Mouse (Mus musculus) adrenal gland, postnatal 10 days (tissue): ENCODE measurements at regions not wholly inside any gene's neighbourhood (a gene's known extent, or its start where the extent isn't known, plus 50 kb on each side); places are given as distances from the start of the nearest gene placed in this dataset.
"Not testable (repeated sequence)": the region's sequence is repeated elsewhere in the genome, so short reads cannot be mapped to it uniquely, and the experiment has no call there.

ENCODE experiments used
- DNase-seq: peaks from one replicate; pipeline ENCODE4 v3.0.0; 2021; ENCODE audit warnings: mixed read lengths

DNA sequence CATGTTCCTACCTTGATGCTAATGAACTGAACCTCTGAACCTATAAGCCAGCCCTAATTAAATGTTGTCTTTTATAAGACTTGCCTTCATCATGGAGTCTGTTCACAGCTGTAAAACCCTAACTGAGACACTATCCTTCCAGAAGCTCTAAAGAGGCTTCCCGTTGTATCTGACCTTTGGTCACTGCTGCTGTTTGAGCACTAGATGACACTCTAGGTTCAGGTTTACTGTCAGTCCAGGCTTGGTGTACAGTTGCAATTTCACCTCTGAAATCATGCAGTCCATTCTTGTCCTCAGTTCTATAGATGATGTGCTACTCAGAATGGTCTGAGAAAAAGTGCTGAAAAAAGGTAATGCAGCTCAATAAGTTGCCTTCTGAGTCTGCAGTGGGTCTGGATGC is 221.9 kb upstream of the Zpld1 start:
- DNase-seq: no peak

GRCm38 (mm10) chr16:55516994-55517393 is 219.2 kb upstream of the Zpld1 start:
- DNase-seq: no peak

GRCm38 (mm10) chr16:55515228-55515696 is 217.5 kb upstream of the Zpld1 start:
- no peak for DNase-seq

DNA sequence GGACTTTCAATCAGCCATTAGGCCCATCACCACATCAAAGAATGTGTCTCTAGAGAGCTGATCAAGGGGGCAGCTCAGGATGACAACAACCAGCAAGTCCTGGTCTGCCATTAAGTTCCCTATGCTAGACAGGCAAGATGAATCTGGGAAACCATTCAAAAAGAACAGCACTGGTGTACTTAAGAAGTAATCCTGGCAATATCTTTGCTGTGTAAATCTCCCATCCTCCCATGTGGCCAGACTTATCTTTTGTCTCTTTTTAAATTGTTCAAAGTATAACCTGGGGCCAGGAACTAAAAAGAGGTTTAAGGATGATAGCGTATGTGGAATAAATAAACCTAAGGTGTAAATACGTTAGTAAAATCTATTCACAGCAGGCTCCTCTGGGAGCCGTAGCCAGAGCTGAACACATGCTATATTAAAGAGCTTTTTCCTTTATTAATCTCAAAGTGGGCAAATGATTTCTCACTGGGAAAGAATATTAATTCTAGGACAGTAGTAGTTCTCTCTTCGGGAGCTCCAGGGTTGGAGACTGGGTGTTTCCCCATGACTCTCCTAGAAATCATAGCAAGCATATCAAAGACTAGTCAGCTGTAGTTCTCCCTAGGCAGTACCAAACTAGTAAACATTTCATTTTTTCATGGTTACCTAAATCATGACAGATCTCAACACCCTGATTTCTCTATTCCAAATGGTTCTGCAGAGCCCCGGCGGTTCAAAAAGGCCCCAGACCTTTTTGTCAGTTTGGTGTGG is 216.8 kb upstream of the Zpld1 start:
- no peak for DNase-seq

- DNase-seq: no peak
Observed at GRCm38 (mm10) chr16:55504796-55505413, 207.1 kb upstream of the Zpld1 start.

DNA sequence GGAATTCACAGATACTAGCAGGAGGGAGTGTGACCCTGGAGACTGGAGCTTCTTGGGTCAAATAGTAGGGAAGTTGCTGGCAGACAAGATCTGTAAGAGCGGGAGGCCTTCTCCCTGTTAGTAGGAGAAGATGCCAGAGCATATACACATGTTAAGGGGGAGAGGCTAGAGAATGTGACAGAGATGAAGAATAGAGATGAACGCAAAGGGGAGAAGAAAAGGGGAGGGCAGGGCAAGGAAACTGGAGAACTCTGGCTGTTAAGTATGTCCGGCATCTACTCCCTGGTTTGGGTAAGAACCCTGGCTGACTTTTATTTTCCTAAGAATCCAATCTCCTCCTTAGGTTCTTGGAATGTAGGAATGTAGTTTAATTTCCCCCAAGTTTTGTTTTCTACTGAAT is 206.5 kb upstream of the Zpld1 start:
- no peak for DNase-seq

DNA sequence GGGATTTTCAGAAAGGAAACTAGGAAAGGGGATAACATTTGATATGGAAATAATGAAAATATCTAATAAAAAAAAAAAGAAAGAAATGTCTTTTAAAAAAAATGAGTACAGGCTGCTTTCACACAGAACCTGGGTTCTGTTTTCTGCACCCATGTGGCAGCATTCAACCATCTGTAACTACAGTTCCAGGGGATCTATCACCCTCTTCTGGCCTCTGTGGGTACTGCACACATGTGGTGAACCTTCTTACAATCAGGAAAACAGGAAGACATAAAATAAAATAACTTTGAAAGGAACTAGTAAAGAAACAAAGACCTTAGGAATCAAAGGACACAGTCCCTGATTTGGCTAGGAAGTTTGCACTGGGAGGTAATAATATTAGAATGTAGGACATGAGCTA is 205.5 kb upstream of the Zpld1 start:
- no peak for DNase-seq

DNA sequence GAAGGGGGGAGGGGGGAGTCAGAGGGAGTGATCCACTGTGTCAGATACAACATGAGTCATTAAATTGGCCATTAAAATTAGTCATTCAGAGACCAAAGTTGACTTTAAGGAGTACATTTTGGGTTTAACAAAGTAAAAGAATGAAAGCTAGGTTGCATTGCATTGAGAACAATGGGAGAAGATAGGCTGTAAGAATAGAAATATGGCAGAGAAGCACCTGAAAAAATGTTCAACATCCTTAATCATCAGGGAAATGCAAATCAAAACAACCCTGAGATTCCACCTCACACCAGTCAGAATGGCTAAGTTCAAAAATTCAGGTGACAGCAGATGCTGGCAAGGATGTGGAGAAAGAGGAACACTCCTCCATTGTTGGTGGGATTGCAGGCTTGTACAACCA is 202.0 kb upstream of the Zpld1 start:
- not testable (repeated sequence) for DNase-seq

GRCm38 (mm10) chr16:55495051-55495450 is 197.3 kb upstream of the Zpld1 start:
- peak; percentile 9 for DNase-seq

DNA sequence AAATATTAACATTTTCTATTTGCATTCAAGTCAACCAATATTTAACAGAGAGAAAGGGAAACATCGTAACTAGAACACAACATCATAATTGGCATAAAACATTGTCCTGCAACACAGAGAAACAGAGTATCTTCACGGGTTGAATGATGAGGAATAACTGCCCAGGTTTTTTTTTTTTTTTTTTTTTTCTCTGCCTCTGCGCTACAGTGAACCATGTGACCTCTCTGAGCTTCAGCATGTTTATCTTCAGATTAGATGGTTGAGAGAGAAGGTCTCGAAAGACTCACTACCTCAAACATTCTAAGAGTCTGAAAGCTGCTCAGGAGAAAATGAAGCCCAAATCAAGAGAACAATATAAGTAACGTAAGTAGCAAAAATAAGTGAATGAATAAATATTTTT is 196.4 kb upstream of the Zpld1 start:
- DNase-seq: no peak

DNA sequence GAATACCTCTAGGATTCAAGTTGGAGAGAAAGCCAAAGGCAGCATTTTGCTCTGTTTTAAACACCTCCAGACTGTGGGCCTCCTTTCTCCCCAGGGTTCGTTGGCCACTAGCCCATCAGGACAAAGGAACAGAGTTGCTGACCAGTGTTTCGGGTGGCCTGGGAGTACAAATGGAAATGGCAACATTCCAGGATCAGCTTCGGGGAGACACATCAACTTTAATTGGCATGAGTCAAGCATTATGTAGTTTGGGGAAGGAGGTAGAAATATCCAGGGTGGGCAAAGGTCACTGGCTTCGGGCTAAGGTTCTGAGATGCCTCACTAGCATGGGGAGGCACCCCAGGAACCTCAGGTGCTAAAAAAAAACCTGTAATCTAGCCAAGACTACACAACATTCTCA is 194.3 kb upstream of the Zpld1 start:
- peak; percentile 70 for DNase-seq

- no peak for DNase-seq
Observed at GRCm38 (mm10) chr16:55484391-55484790, 186.6 kb upstream of the Zpld1 start.

- no peak for DNase-seq
Observed at GRCm38 (mm10) chr16:55480745-55481144, 183.0 kb upstream of the Zpld1 start.

GRCm38 (mm10) chr16:55480304-55480703 is 182.5 kb upstream of the Zpld1 start:
- no peak for DNase-seq

DNA sequence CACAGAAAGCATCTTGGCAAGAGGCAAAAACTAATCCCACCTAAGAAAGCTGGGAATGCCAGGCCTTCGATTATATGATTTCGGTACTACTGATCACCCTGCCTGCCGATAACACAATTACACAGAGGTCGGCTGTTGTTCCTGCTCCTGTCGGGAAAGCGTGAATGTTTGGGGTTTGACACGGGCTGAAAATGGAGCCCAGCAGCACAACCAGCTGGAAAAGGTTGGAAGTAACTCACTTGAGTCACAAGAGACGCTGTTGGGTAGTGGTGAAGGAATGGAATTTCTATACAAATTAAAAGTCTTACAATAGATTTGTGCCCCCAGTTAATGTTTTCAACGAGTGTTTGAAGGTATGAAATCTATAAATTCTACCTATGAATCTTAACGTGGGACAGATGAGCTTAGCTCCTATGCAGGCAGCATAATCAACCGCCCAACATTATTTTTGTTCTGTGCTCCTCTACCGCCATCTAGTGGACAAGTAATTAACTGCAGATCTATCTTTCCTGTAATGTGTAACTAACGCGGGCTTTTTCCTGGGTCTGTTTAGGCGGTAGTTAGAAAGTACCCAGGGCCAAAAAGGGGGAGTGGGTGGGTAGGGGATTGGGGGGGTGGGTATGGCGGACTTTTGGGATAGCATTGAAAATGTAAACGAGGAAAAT is 178.9 kb upstream of the Zpld1 start:
- DNase-seq: peak; percentile 35

DNA sequence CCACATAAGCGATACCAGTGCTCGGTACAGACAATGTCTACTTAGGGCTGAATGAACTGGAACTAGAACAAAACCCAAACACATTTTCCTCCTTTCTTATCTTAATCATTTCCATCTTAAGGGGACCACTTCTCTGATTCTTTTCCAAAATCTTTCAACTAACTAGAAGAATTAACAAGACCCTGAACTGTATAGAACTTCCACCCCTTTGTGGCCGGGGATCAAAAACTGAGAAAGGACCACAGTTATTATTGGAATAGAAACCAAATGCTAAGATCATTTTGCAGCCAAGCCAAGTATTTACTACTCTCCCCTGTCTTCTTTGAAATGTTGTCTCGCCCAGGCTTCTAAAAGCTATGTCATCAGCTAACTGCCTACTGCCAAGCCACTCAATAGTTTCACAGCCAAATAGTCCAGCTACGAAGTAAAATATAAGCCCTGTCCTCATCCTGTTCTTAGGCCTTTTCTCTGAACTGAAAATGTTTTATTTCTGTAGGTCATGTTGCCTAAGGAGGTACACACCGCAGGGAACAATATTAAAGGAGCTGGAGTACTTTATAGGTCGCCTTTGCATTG is 177.3 kb upstream of the Zpld1 start:
- no peak for DNase-seq

DNA sequence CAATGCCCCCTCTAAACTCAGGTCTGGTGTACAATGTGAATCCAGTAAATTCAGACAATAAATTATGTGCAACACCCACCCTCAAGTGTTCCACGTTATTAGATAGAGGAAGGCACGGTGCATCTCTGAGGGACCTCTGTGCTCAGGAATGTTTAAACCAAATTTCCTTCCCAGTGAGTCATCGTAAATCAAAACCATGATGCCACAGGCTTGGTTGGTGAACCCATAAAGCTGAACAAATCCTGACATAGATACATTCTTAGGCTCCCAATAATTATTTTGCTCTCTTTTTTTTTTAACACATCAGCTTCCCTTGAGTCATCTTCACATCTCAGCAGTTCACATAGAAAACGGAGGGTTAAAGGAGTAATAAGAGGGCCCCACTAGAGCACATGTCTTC is 173.6 kb upstream of the Zpld1 start:
- no peak for DNase-seq

DNA sequence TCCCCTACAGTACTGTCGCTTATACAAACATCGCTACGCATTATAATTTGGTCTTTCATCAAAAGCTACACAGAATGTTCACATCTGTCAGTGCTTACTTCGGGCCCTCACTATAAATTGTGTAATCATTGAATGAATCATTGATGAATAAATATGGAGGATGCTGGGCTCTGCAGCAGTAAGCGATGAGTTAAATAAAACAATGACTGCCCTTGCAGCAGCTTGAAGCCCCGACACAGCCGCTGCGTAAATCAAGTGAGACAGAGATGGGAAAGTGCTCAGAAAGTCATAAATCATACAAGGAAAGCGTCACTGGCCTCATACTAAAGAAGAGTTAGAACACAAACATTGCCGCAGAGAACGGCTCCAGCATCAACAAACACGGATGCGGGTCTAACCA is 172.9 kb upstream of the Zpld1 start:
- no peak for DNase-seq

DNA sequence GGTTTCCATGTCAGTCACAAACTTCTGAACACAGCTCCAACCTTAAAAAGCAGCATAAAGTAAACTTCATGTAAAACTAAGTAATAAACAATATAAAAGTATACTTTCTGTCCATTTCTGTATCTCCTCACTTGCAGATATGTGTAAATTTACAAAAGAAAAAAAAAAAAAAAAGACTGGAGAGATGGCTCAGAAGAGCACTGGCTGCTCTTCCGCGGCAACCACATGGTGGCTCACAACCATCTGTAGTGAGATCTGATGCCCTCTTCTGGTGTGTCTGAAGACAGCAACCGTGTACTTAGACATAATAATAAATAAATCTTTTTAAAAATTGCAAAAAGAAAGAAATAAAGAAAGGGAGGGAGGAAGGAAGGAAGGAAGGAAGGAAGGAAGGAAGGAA is 171.9 kb upstream of the Zpld1 start:
- DNase-seq: no peak

DNA sequence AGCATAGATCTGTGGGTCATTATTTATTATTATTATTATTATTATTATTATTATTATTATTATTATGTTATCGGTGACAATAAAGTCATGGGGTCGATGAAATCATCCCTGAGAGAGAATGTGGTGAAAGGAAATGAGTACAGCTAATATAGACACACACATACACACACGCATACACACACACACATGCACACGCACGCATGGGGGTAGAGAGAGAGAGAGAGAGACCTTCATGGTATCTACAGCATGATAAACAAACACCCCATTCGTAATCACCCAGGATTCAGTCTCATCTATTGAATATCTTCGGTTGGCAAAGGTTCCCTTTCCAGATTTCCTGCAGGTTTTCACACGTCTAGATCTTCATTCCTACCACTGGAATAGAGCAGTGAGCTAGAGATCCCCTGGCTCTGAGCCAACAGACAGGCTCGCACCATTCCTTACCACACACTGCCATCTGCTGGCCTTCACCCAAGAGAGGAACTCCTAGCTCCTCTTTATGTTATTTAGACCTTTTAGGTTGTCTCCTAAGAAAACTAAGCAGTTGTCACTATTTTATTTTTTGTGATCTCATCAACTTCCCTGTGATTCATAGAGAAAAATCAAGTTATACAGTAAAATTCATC is 171.2 kb upstream of the Zpld1 start:
- peak; percentile 90 for DNase-seq

DNA sequence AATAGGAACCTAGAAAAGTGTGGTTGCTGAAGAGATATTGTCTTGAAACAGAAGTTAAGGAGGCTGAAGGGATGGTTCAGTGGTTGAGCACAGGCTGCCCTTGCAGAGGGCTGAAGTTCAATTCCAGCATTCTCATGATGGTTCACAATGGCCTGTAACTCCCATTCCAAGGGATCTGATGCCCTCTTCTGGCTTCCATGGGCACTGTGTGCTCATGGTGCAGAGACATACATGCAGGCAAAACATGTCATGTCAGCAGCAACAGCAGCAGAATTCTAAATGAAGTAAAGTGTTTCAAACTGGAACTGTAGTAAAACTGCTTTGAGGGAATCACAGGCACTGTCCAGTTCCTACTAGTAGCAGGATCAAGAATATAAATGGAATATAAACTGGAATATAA is 162.7 kb upstream of the Zpld1 start:
- peak; percentile 31 for DNase-seq

DNA sequence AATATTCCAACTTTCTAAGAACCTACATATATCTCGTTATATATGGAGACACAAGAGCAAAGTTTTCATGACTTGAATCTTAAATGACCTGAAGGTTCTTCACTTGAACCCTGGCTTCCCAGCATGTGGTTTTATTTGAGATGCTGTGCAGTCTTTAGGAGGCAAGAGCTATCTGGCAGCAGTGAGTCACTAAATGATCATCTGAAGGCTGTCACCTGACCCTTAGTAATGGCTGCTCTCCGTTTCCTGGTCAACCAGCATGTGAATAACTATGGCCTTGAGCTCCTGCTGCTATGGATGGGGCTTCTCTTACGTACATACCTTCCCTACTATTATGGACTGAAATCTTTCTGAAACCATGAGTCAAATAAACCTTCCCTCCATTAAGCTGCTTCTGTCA is 149.8 kb upstream of the Zpld1 start:
- no peak for DNase-seq
